Mouse (Mus musculus): ENCODE measurements around the gene Arhgef19. TPM values are rescaled to one million over a fixed set of nuclear protein-coding genes. Genes with fewer than 3 reads are reported as not detected.

Arhgef19 gene
- total RNA-seq (2021), result 10 to 100 TPM; 15.5 to 15.9 TPM

DNA sequence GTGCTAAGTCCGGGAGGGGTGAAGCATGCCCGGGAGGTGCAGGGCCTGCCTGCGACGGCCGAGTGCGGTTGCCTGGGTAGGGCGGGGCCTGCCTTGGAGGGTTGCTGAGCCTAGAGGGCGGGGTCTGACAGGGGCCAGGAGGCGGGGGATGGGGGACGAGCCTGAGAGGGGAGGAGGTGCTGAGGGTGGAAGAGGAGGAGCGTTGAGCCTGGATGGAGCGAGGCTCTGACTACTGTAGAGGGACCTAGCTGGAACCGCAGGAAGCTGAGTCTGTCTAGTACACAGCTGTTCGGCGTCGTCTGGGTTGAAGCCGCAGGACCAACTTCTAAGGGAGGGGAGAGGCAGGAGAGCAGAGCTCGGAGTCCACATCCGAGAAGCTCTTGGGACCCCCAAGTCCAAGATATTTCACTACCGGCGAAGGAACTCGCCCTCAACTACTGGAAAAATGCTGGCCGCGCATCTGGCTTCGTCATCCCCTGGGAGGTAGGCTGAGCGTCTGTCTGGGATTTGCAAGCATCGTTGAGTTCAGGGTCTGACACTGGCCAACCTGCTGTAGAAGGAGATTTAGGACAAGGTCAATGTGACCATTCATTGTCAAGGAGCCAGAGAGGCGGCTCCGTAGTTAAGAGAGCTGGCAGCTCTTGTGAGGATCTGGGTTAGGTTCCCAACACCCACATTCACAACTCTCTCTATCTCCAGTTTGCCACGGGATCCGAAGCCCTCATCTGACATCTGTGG lies at the start of gene Arhgef19:
Gene Arhgef19 (plus strand): TSS at position 112 of the 738 bp plus-strand sequence.
- peak; percentile 61 to 64 for DNase-seq

DNA sequence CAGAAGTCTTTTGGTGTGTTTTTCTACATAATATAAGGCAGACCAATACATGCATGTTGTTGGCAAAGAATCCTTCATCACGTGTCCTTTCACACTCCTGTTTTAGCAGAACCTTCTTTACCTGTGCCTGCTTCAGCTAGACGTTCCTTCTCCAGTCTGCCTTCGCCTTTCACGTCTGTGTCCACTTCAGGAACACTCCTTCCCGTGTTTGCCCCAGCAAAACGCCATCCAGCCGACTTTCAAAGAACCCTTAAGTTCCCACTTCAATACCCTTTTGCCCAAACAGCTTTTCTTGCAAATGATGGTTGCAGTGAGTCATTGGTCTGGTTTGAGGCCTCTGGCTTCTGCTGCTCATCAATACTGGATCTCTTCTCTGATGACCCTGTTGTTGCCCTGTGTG lies 48.0 kb upstream of the Arhgef19 start:
- DNase-seq, result no peak

DNA sequence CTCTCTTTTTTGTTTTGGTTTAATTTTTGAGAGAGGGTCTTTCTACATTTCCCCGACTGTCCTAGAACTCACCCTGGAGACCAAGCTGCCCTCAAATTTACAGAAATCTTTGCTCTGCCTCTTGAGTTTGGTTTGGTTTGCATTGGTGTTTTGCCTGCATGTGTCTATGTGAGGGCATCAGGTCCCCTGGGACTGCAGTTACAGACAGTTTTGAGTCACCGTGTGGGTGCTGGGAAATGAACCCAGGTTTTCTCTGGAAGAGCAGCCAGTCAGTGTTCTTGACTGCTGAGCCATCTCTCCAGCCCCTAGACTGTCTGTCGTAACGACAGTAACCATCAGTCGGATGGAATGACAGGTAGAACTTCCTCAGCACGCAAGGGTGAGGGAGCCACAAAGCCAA lies 44.7 kb upstream of the Arhgef19 start:
- DNase-seq, result no peak

DNA sequence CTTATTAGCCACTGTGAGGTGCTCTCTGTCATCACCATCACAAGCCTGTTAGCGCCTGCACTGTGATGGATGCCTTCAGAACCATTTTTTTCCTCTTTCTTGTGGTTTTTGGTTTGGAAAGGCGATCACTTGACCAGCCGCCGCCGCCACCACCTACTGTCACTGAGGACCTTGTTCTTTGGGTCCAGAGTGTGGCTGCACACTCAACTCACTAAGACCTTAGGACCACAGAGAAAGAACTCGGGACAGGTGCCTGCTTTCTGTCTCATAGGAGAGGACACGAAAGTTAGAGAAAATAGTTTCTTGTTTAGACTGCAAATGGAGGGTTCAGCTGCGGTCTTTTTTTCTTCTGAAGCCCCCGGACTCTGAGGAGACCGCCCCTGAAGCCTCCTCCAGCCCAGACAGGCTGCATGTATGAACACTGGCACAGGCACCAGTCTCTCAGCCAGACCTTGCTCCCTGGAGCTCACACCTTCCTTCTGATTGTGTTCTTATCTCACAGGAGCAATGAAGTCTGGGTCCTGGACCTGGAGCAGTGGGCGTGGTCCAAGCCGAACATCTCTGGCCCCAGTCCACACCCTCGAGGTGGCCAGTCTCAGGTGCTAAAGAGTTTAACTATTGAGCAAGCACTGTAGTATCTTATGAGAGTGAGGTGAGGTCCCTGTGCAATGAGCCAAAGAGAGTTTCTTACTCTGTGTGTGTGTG lies 42.2 kb upstream of the Arhgef19 start:
- DNase-seq, result no peak

DNA sequence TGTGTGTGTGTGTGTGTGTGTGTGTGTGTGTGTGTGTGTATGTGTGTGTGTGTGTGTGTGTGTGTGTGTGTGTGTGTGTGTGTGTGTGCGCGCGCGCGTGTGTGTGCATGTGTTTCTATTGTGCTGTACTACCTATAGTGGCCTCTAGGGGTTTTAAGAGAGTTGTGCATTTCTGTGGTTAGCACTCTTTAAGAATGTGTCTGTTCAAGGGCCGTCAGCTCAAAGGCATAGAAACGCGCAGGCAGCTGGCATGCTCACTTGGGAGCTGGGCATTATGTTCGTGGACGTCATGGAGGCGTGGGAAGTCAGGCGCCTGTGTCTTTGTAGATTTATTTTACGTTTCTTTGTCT lies 41.6 kb upstream of the Arhgef19 start:
- no peak for DNase-seq

DNA sequence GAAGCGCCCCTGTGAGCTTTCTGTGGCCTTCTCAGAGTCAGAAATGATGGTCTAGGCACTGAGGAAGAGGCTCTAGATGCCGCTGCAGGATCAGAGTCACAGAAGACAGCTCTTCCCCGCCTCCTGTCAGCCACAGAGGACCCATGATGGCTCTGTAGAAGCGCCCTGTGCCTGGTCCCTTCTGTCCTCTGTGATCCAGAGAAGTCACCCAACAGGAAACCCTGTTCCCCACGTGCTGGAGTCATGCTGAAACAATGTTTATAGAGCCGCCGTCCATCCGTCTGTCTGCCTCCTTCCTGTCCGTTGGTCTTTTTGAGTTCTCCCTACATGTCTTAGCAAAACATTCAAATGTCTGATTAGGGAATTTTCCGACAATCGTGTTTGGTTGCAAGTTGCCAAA lies 38.4 kb upstream of the Arhgef19 start:
- no peak for DNase-seq

DNA sequence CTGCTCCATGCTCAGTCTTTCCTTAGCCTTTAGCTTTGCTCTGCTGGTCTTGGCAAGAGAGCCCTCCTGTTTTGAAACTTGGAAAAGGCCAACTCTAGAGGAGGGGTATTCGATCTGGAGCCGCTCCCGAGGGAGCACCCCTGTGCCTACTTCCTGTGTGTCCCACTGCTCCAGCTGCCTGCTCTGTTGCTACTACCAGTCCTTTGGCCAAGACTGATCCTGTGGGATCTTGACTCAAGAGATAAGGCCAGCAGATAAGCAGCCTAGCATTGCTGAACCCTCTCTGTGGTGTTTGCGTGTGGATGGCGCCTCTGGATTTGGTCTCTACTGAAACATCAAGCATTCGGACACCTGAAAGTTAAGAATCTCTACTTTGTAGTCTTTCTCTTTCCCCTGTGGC lies 37.1 kb upstream of the Arhgef19 start:
- DNase-seq, result no peak

DNA sequence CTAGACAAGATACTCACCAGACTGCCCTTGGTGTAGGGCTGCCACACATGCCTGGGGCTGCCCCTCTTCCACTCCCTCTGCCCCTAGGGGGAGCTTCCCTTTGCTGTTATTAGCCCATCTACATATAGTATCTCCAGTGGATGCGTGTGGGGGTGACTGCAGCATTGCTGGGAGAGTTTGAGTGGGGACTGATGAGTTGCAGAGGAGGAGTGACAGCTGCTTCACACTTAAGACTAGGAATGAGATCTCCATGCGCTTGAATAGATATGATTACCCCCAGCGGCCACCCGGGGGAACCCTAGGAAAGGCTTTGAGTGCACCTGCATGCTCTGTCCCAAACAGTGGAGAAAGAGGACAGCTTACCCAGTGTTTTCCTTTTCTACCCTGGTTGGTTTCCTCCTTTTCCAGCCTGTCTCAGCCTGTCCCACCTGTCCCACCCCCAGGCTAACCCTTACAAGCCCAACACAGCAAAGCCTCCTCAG lies 34.7 kb upstream of the Arhgef19 start:
- DNase-seq, result peak; percentile 27 to 46

DNA sequence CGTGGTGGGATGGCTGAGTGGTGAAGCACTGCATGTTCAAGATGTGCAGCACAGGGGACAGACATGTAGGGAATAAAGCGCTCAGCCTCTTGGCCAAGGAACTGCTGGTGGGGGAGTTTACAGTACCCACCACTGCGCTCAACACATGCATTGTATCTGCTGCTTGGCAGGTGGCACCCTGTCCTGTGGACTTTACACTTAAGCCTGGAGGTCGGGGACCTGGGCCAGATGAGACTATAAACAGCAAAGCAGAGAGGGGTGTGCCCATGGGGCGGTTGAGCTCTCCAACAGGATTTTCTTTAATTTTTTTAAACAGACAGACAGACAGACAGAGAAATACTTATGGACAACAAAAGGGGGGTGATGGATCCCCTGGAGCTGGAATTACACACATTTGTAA lies 32.2 kb upstream of the Arhgef19 start:
- DNase-seq, result no peak

DNA sequence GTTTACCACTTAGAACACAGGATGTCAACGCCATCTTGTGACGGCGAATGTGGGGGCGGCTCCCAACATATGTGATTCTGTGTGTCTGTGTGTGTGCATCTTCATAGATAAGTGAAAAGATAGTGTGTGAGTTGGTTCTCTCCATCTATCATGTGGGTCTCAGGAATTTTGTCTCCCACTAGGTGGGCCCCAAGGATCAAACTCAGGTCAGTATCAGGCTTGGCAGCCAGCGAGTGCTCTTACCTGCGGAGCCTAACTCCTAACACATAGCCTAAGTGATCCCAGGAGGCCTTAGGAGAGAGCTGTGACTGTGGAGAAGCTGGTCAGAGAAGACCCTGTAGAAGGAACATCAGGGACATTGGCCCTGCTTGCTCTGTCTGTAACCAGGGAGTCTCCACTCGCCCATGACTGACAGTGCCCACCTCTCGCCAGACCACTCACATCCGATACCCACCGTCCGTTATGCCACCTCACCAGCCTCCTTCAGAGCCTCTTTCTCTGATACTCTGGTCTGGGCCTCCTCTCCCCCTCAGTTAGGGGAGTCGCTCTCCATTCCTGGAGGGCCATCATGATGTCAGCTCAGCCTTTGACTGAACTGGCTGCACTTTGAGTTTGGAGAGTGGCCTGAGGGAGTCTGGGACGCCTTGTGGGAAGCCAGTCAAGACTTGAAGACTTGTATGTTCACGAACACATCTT lies 28.6 kb upstream of the Arhgef19 start:
- no peak for DNase-seq

DNA sequence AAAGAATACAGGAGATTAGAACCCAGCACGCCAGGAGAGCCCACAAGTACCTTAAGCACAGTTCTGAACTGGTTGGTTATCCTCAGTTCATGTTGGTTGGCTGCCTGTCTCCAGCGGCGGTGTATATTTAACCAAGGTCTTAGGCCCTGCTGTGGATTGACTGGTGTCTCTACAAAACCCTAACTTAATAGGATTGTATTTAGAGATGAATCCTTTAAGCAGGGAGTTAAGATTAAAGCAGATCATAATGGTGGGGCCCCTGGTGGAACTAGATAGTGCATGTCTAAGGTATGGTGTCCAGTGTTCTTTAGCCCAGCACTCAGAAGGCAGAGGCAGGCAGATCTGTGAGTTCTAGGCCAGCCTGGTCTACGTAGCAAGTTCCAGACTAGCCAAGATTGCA lies 27.7 kb upstream of the Arhgef19 start:
- DNase-seq, result no peak

DNA sequence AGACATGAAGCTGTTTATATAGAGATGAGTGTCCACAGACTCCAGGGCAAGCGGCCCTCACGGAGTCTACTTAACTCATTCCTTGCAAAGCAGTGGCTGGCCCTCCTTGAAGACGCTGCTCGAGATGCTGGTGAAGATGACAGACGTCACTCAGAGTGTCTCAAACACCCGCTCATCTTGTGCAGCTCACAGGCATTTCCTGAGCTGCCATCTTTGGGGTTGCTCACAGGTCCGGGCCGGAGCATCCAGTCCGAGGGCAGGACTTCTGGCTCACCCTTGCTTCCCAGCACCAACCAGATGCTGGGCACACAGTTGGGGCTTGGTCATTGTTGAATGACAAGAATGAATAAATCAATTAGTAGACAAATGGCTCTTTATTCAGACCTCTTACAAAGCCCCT lies 26.4 kb upstream of the Arhgef19 start:
- no peak for DNase-seq

DNA sequence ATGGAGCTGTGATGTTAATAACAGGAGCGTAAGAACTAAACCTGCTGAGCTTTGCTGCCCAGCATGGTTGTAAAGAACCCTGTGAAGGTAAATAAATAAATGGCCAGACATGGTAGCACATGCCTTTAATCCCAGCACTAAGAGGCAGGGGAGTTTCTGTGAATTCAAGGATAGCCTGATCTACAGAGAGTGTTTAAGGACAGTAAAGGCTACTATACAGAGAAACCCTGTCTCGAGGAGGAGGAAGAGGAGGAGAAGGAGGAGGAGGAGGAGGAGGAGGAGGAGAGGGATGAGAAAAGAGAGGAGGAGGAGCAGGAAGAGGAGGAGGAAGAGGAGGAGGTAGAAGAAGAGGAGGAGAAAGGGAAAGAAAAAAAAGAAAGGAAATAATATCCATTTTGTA lies 26.0 kb upstream of the Arhgef19 start:
- DNase-seq, result no peak

DNA sequence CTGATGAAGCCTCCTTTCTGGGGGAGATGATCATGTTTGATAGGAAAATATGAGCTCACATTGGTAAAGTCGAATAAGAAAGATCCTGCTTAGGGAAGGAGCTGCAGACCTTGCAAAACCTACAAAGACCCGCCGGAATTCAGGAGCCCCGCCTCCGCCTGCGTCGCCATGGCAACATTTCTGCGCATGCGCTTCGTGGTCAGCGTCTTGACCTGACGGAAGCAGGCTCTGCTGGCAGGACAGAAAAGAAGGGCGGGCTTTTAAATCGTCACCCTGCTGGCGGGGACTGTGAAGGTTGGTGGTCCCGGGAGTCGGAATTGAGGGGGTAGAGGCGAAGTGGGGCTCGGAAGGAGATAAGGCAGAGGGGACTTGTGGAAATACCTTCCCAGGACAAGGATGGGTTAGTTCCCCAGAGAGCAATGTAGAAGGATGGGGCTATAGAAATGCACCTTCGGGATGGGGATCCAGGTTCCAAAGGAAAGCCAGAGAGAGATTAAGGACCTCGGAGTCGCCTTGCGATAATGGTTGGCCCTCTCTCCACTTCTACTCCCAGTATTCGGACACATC lies 25.4 kb upstream of the Arhgef19 start, which contains the start of gene Rsg1:
Gene Rsg1 (plus strand): TSS at position 187 of the 567 bp plus-strand sequence.
- peak; percentile 93 for DNase-seq

DNA sequence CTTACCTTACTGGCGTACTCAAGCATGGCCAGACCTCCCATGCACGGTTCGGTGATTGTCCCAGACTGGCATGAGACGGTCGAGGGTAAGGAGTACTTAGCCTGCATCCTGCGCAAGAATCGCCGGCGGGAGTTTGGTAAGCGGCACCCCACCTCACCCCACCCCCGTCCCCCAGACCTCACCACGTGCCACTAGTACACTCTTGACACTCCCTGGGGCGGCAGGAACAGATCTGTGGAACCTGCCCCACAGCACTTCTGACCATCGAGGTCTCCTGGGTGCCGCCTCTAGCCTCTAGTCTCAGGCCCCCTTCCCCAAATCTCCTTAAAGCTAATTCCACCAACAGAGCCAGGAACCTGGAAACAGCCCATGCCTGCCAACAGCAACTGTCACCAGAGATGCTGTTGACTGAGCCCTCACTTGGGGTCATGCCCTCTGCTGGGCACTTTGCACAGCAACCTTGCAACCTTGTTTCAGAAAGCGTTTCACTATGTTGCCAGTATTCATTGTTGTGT lies 24.9 kb upstream of the Arhgef19 start:
- DNase-seq, result no peak

DNA sequence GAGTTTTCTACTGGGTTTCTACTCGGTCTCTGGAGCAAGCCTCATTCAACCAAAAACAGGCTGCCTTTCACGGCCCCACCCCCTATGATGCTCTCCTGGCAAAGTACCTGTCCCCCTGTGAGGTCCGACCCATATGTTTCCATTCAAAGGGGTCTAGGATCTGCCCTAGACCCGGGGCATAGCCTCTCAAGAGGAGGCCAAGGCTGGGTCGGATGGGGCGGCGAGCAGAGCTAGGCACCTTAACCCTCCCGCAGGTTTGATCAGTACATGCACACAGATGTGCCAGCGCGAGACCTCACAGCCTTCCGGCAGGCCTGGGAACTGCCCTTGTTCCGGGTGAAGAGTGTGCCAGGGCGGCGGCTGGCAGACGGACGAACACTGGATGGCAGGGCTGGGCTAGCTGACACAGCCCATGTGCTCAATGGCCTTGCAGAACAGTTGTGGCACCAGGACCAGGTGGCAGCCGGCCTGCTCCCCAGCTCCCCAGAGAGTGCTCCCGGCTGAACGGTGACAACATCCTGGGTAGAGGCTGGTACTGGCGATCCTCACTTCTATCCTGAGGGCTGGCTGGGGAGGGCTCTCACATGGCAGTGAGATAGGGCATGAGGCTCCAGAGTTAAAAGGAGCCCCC lies 19.6 kb upstream of the Arhgef19 start:
- DNase-seq, result no peak

DNA sequence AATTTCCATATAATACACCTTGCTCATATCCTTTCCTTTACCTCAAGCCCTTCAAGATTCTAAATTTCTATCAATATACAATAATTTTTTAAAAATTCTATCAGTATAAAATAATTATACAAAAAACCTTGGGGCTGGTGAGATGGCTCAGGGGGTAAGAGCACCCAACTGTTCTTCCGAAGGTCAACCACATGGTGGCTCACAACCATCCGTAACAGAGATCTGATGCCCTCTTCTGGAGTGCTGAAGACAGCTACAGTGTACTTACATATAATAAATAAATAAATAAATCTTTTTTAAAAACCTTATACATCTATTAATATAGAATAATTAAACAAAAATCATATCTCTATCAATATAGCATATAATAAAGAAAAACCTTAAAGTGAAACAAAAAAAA lies 17.5 kb upstream of the Arhgef19 start:
- DNase-seq, result no peak

DNA sequence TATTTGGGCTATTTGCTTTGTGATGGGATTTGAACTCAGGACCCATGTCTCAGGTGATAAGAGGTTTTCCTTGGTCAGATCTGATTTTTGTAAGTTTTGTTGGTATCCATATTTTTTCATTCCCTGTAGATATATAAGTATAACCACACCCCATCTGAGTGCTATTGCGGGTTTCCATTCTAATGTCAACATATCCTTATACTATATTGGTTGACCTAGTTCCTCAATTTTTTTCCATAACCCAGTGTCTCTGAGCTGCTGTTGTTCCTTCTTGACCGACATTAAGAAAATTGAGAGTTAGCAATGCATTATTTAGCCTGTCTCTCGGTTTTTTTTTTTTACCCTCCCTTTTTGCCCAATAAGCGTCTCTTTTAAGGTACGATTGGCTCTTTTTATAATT lies 16.5 kb upstream of the Arhgef19 start:
- DNase-seq, result no peak

DNA sequence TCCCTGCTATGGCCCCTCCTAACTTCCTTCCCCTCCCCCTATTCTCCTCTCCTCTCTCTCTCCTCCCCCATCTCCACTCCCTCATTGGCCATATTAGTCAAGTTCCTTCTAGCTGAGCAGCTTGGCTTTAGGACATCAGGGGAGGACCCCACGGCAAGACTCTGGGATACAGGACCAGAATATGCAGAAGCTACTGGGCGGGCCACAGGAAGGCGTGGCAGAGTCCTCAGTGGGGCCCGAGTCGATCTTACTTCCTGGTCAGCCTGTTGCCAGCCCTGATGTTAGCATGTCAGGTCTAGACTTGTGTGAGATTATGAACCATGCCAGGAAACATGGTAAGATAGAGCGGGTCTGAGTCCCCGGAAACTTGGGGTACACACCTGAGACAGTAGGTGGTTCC lies 10.6 kb upstream of the Arhgef19 start:
- no peak for DNase-seq

DNA sequence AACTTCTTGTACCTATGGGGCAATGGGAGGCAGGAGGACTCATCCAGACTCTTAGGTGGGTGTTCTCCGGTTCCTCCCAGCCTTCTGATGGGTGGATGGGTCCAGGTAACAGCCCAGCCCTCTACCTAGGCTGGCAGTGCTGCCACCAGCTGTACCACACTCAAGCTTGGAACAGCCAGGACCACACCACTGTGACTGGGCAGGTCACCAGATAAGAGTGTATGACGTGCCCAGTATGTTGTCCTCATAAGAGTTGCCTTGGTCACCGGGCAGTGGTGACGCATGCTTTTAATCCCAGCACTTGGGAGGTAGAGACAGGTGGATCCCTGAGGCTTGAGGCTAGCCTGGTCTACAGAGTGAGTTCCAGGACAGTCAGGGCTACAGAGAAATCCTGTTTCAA lies 6.1 kb upstream of the Arhgef19 start:
- DNase-seq, result no peak

DNA sequence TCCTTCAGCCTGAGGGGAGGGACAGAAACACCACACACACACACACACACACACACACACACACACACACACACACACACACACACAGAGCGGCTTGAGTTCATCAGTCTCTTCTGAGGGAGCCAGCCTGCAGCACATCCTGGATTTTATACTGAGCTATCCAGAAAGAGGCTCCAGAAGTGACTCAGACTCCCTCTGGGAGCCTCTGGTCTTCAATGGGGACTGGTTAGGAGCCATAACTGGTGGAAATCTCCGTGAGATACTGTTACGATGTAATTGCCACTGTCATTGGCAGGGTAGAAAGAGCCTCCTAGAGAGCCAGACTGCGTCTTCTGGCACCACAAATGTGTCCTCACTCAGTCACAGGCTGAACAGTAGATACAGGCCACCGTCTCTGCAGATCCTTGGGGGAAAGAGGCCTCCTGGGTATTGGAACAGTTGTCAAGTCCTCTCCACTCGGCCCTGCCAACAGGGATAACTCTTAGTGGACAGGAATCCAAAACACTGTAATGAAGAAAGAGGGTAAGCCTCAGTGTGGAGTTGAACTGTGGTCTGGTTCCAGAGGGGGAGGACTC lies 3.7 kb upstream of the Arhgef19 start:
- no peak for DNase-seq

DNA sequence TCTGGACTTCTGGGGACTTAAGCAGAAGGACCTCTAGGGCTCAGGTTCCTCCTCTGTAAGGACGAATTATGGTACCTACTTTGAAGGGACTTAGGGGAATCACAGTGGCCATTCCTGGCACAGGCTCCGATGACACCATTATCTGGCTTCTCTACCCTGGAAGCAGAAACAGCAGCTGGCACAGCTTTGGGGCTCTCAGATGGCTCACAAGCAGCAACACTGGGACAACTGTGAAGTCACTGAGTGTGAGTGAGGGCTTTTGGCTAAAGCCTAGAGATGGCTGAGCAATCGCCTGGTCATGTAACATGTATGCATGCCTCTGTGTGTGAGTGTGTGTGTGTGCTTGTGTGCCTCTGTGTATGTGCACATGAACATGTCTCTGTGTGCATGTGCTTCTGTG lies 2.4 kb upstream of the Arhgef19 start:
- DNase-seq, result no peak
